Mouse (Mus musculus) hindbrain, embryonic 16.5 days (tissue): ENCODE results near the gene Foxo6. TPM values are rescaled to one million over a fixed set of nuclear protein-coding genes. Genes with fewer than 3 reads are reported as not detected.
A peak's percentile ranks its signal among the peaks of the same experiment; 100 is the strongest.

ENCODE experiments used
- ATAC-seq: fragments of 200-750 bp; cut with Nextera tagmentation; 2 replicates; pipeline ENCODE4 v1.8.0; 2017; ENCODE audit warnings: moderate TSS enrichment, moderate library complexity
- H3K27ac ChIP-seq: fragments of 300-500 bp; sonication (generic); 2 replicates; pipeline ENCODE4 v1.5.1; 2014; ENCODE audit warnings: low read depth, mild to moderate bottlenecking, control low read depth, low read length, moderate library complexity
- H3K27me3 ChIP-seq: fragments of 300-500 bp; sonication (generic); replicated peaks from 2 replicates; pipeline ENCODE4 v1.6.1; 2014; ENCODE audit warnings: low read length; ENCODE audit not compliant: control insufficient read depth, insufficient read depth
- H3K36me3 ChIP-seq: fragments of 300-500 bp; sonication (generic); 2 replicates; pipeline ENCODE4 v1.6.1; 2014; ENCODE audit warnings: mild to moderate bottlenecking, low read length, moderate library complexity, mixed read lengths; ENCODE audit not compliant: control insufficient read depth, insufficient read depth
- H3K4me1 ChIP-seq: fragments of 300-500 bp; sonication (generic); 2 replicates; pipeline ENCODE4 v1.6.1; 2014; ENCODE audit warnings: low read depth, low read length; ENCODE audit not compliant: control insufficient read depth, insufficient read depth
- H3K4me2 ChIP-seq: fragments of 300-500 bp; sonication (generic); 2 replicates; pipeline ENCODE4 v1.6.1; 2014; ENCODE audit warnings: mild to moderate bottlenecking, low read length, control low read depth, moderate library complexity
- H3K4me3 ChIP-seq: fragments of 300-500 bp; sonication (generic); 2 replicates; pipeline ENCODE4 v1.5.1; 2014; ENCODE audit warnings: mild to moderate bottlenecking, low read length, control low read depth, moderate library complexity
- H3K9ac ChIP-seq: fragments of 300-500 bp; sonication (generic); 2 replicates; pipeline ENCODE4 v1.6.1; 2014; ENCODE audit warnings: low read depth, mild to moderate bottlenecking, control low read depth, low read length, moderate library complexity
- H3K9me3 ChIP-seq: fragments of 300-500 bp; sonication (generic); 2 replicates; pipeline ENCODE4 v1.6.1; 2014; ENCODE audit warnings: mild to moderate bottlenecking, low read length, moderate library complexity; ENCODE audit not compliant: control insufficient read depth
- WGBS: fragments of 180-500 bp; shearing (Covaris S2); extraction: QIAGEN DNeasy Blood & Tissue Kit; methylation state at CpG from one replicate; pipeline ENCODE4 v1.1.7; 2014; 5-methylcytosine and 5-hydroxymethylcytosine counted together
- polyA plus RNA-seq: library from polyadenylated mRNA; unstranded; fragments of >200 nt; fragmentation: Nextera tagmentation; extraction: Ambion mirVana; gene quantifications from 2 replicates; pipeline ENCODE4 v1.2.1, GENCODE M21; 2015

Gene Foxo6
- polyA plus RNA-seq, 1 experiment from 2014 or later: 0.85 TPM

GRCm38 (mm10) chr4:120323198-120323597 lies 36.0 kb upstream of the Foxo6 start:
- ATAC-seq: no peak
- Histone ChIP-seq H3K4me1 (no peaks in the 10 kb centered on the region), H3K36me3 (no peaks in the 10 kb centered on the region), H3K27ac (no peak overlapping the region), H3K9ac (no peak overlapping the region), H3K9me3 (no peaks in the 10 kb centered on the region), H3K27me3 (no peaks in the 10 kb centered on the region; the same call in 1 of the 2 replicates), H3K4me2 (no peak overlapping the region), H3K4me3 (no peak overlapping the region)
- 29% methylated on average over 6 of the region's 6 CpGs for WGBS

GRCm38 (mm10) chr4:120317541-120317940 lies 30.4 kb upstream of the Foxo6 start:
- no peaks in the 10 kb centered on the region for H3K36me3 ChIP-seq
- H3K4me3 ChIP-seq: no peak overlapping the region
- no peak overlapping the region for H3K27ac ChIP-seq
- no peak for ATAC-seq
- whole genome bisulfite sequencing: 62% methylated on average over 2 of the region's 2 CpGs
- no peaks in the 10 kb centered on the region for H3K4me1 ChIP-seq
- no peaks in the 10 kb centered on the region for H3K9me3 ChIP-seq
- H3K27me3 ChIP-seq: no peaks in the 10 kb centered on the region
- H3K4me2 ChIP-seq: no peak overlapping the region
- no peak overlapping the region for H3K9ac ChIP-seq

DNA sequence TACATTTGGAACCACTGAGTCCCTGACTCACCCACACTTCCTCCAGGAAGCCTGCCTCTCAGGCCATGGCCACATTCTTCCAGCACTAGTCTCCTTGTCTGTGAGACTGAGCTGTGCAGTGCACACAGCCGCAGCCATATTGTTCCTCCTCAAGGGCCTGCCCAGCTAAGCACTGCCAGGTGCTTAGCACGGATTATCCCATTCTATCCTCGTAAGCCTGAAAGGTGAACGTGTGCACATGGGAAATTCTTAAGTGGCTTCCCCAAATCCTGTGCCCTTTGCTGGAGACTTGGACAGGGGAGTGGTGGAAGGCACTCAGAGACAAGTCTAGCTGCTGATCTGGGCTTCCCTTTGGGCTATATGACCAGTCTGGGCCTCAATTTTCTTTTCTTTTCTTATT lies 29.6 kb upstream of the Foxo6 start:
- H3K9ac ChIP-seq: no peak overlapping the region
- H3K36me3 ChIP-seq: no peaks in the 10 kb centered on the region
- H3K4me2 ChIP-seq: no peak overlapping the region
- H3K9me3 ChIP-seq: no peaks in the 10 kb centered on the region
- H3K27ac ChIP-seq: no peak overlapping the region
- H3K4me3 ChIP-seq: no peak overlapping the region
- no peaks in the 10 kb centered on the region for H3K27me3 ChIP-seq
- no peaks in the 10 kb centered on the region for H3K4me1 ChIP-seq
- 85% methylated on average over 4 of the region's 4 CpGs for WGBS
- ATAC-seq: no peak

DNA sequence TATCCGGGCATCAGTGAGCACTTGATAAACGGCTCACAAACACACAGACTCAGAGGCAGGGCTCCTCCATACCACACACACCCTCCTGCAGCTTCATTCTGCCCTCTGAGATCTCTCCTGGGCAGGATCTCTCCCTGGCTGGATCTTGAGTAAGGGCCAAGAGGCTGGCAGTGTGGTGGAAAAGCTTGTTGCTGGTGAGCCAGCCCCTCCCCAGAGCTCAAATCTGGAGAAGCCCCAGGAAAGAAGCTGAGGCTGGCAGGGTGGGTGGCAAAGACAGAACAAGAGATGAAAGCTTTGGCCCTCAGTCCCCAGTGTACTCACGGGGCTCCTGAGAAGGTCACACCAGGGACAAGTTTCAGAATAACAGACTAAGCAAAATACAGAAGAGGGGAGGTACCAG lies 27.4 kb upstream of the Foxo6 start:
- WGBS: 41% methylated on average over 3 of the region's 3 CpGs
- Histone ChIP-seq H3K4me1 (no peaks in the 10 kb centered on the region), H3K36me3 (no peaks in the 10 kb centered on the region), H3K4me2 (no peak overlapping the region), H3K27me3 (no peaks in the 10 kb centered on the region), H3K27ac (no peak overlapping the region), H3K9ac (no peak overlapping the region), H3K9me3 (no peaks in the 10 kb centered on the region), H3K4me3 (no peak overlapping the region)
- ATAC-seq: no peak

- 81% methylated on average over 5 of the region's 5 CpGs for WGBS
- Histone ChIP-seq H3K36me3 (no peaks in the 10 kb centered on the region), H3K27ac (no peak overlapping the region), H3K4me3 (no peak overlapping the region), H3K9ac (no peak overlapping the region), H3K27me3 (no peaks in the 10 kb centered on the region), H3K4me1 (no peaks in the 10 kb centered on the region), H3K4me2 (no peak overlapping the region), H3K9me3 (no peaks in the 10 kb centered on the region)
- ATAC-seq: no peak
These were observed 26.2 kb upstream of the Foxo6 start for GRCm38 (mm10) chr4:120313309-120313708.

- ATAC-seq: 0 out of 2 replicates have a peak, but pooled peaks have one; percentile 27
- 0 out of 2 replicates have a peak, but pooled peaks cover 2% of the 10 kb centered on the region for H3K27me3 ChIP-seq
- H3K27ac ChIP-seq: no peak overlapping the region
- no peak overlapping the region for H3K9ac ChIP-seq
- WGBS: 16% methylated on average over 9 of the region's 9 CpGs
- H3K4me2 ChIP-seq: no peak overlapping the region
- no peak overlapping the region for H3K4me3 ChIP-seq
- H3K4me1 ChIP-seq: no peaks in the 10 kb centered on the region
- no peaks in the 10 kb centered on the region for H3K36me3 ChIP-seq
- no peaks in the 10 kb centered on the region for H3K9me3 ChIP-seq
These were observed 17.4 kb upstream of the Foxo6 start for GRCm38 (mm10) chr4:120304580-120304979.

DNA sequence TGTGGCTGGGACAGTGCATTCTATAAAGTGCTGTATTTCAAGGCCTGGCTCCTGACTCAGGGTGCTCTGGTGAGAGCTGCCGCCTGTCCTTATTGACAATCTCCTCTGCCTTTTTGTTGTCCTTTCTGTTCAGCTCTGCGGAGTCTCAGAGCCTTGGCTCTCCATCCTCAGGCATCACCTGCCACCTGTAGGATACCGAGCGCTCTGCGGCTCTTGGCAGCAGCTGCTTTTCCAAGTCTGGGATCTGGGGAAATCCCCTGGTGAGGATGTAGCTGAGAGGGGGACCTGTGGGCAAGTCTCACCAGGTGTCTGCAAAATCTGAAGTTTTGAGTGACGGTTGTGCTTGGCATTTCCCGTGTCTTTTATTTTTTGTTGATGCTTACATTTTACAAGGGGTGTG lies 12.1 kb upstream of the Foxo6 start:
- Histone ChIP-seq H3K36me3 (no peaks in the 10 kb centered on the region), H3K27me3 (0 out of 2 replicates have a peak, but pooled peaks cover 2% of the 10 kb centered on the region), H3K4me2 (no peak overlapping the region), H3K4me1 (no peaks in the 10 kb centered on the region), H3K9ac (no peak overlapping the region), H3K4me3 (no peak overlapping the region), H3K27ac (no peak overlapping the region), H3K9me3 (no peaks in the 10 kb centered on the region)
- WGBS: 46% methylated on average over 7 of the region's 7 CpGs
- no peak for ATAC-seq

DNA sequence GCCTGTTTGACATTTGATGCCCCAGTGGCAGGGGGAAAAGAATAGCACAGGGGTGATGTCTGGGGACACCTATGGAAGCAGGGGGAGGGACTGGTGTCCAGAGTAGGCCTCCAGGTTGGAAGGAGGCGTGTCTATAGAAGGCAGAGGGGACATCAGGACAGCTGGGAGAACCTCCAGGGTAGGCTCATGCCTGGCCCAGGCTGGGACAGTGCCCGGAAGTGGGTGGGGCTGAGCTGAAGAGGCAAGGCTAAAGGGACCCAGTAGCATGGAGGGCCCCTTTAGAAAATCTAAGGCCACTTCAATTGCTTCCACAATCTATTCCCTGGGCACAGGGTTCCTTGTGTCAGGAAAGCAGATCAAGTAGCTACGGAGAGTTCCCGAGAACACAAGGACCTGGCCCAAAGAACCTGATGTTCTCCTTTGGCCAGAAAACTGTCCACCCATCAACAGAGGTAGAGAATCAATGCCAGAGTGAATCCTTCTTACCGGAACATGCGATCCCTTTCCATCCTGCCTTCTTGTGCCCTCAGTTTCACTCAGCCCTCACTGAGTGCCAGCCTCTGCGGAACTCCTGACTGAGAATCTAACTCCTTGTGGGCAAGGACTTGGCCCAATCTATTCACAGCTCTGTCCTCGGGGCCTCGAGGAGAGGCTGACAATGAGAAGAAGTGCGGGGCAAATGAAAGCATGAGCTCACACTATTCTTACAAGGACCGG lies 4.1 kb upstream of the Foxo6 start:
- Histone ChIP-seq H3K27ac (no peak overlapping the region), H3K9me3 (no peaks in the 10 kb centered on the region), H3K27me3 (no peaks in the 10 kb centered on the region), H3K9ac (no peak overlapping the region), H3K4me2 (no peak overlapping the region), H3K4me1 (peaks cover 5% of the 10 kb centered on the region; the same call in 1 of the 2 replicates), H3K4me3 (no peak overlapping the region), H3K36me3 (no peaks in the 10 kb centered on the region)
- no peak for ATAC-seq
- WGBS: 80% methylated on average over 11 of the region's 11 CpGs

DNA sequence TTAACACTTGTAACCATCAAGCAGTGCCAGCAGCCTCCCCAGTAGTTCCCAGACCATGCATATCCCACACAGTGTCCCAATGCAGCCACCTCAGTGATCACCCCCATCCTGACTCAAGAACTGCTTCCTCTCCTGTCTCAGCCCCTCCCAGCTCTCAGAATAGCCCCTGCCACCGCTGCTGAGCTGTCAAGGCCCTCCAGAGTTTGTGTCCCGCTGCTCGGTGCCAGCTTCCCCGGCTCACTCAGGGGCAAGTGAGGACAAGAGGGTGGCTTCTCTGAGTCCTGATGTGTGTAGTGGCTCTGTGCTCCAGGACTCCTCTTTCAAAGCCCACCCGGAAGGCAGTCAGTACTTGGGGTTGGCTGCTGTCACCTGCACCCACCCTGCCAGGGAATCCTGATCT lies 3.3 kb upstream of the Foxo6 start:
- Histone ChIP-seq H3K4me1 (peaks cover 13% of the 10 kb centered on the region), H3K4me3 (no peak overlapping the region), H3K27ac (no peak overlapping the region), H3K27me3 (no peaks in the 10 kb centered on the region), H3K4me2 (no peak overlapping the region), H3K9me3 (no peaks in the 10 kb centered on the region), H3K36me3 (no peaks in the 10 kb centered on the region), H3K9ac (no peak overlapping the region)
- WGBS: 47% methylated on average over 5 of the region's 5 CpGs
- ATAC-seq: no peak
